Mouse (Mus musculus) stomach, postnatal 0 days (tissue): ENCODE measurements around the gene G430095P16Rik. TPM values are rescaled to one million over a fixed set of nuclear protein-coding genes. Genes with fewer than 3 reads are reported as not detected.
A peak's percentile ranks its signal among the peaks of the same experiment; 100 is the strongest.

ENCODE experiments used
- ATAC-seq: fragments of 200-750 bp; cut with Nextera tagmentation; 2 replicates; pipeline ENCODE4 v1.8.0; 2017; ENCODE audit not compliant: low FRiP score, low TSS enrichment
- DNase-seq: peaks from one replicate; pipeline ENCODE4 v3.0.0-alpha.2; 2016; ENCODE audit warnings: low spot score
- H3K27ac ChIP-seq: fragments of 300-500 bp; sonication (generic); replicated peaks from 2 replicates; pipeline ENCODE4 v1.5.1; 2014; ENCODE audit warnings: mild to moderate bottlenecking, control low read depth
- H3K27me3 ChIP-seq: fragments of 300-500 bp; sonication (generic); 2 replicates; pipeline ENCODE4 v1.6.1; 2014; ENCODE audit warnings: low read length; ENCODE audit not compliant: control insufficient read depth, insufficient read depth
- H3K36me3 ChIP-seq: fragments of 300-500 bp; sonication (generic); 2 replicates; pipeline ENCODE4 v1.6.1; 2014; ENCODE audit warnings: low read length, mixed read lengths; ENCODE audit not compliant: control insufficient read depth, insufficient read depth
- H3K4me1 ChIP-seq: fragments of 300-500 bp; sonication (generic); replicated peaks from 2 replicates; pipeline ENCODE4 v1.6.1; 2014; ENCODE audit warnings: antibody characterized with exemption; ENCODE audit not compliant: control insufficient read depth, insufficient read depth
- H3K4me2 ChIP-seq: fragments of 300-500 bp; sonication (generic); replicated peaks from 2 replicates; pipeline ENCODE4 v1.6.1; 2014; ENCODE audit warnings: low read depth, mild to moderate bottlenecking, control low read depth, moderate library complexity
- H3K4me3 ChIP-seq: fragments of 300-500 bp; sonication (generic); 2 replicates; pipeline ENCODE4 v1.5.1; 2014; ENCODE audit warnings: low read depth, low read length, control low read depth
- H3K9ac ChIP-seq: fragments of 300-500 bp; sonication (generic); 2 replicates; pipeline ENCODE4 v1.6.1; 2014; ENCODE audit warnings: mild to moderate bottlenecking, low read length, control low read depth, mixed read lengths
- H3K9me3 ChIP-seq: fragments of 300-500 bp; sonication (generic); 2 replicates; pipeline ENCODE4 v1.6.1; 2016; ENCODE audit warnings: low read length; ENCODE audit not compliant: control insufficient read depth
- CTCF ChIP-seq: IDR thresholded peaks from 2 replicates; pipeline ENCODE4 v1.5.1; 2016; ENCODE audit warnings: antibody characterized with exemption, low read depth, mild to moderate bottlenecking, moderate library complexity
- EP300 ChIP-seq: optimal IDR thresholded peaks from 2 replicates; pipeline ENCODE3; 2016; ENCODE audit warnings: antibody characterized with exemption
- WGBS: fragments of 180-500 bp; shearing (Covaris S2); extraction: QIAGEN DNeasy Blood & Tissue Kit; methylation state at CpG from one replicate; pipeline ENCODE4 v1.1.7; 2014; 5-methylcytosine and 5-hydroxymethylcytosine counted together
- polyA plus RNA-seq: library from polyadenylated mRNA; unstranded; fragments of >200 nt; fragmentation: Nextera tagmentation; extraction: Ambion mirVana; gene quantifications from 2 replicates; pipeline ENCODE4 v1.2.1, GENCODE M21; 2015

The G430095P16Rik gene
- polyA plus RNA-seq, 1 experiment from 2014 or later: 2.0 TPM

DNA sequence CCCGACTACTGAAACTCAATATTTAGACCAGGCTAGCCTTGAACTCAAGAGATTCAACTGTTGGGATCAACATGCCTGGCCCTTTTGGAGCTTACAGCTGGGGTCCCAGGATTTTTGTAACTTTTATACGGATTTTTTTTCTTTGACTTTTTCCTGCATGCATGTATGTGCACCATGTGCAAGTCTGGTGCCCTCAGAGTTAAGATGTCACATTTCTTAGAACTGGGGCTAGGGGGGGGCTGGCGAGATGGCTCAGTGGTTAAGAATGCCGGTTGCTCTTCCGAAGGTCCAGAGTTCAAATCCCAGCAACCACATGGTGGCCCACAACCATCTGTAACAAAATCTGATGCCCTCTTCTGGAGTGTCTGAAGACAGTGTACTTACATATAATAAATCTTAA lies 22.3 kb upstream of the G430095P16Rik start:
- no peak overlapping the region for H3K4me3 ChIP-seq
- DNase-seq (no peak), ATAC-seq (no peak)
- H3K4me2 ChIP-seq: no peak overlapping the region
- no peaks in the 10 kb centered on the region for H3K27me3 ChIP-seq
- no peaks in the 10 kb centered on the region for H3K9me3 ChIP-seq
- peaks cover 2% of the 10 kb centered on the region; the same call in 1 of the 2 replicates for H3K36me3 ChIP-seq
- no peak overlapping the region for H3K9ac ChIP-seq
- H3K27ac ChIP-seq: peak overlapping the region; percentile 70
- peaks cover 2% of the 10 kb centered on the region; the same call in 1 of the 2 replicates for H3K4me1 ChIP-seq
- TF ChIP-seq CTCF (no peak), EP300 (no peak)
- 72% methylated on average over 5 of the region's 5 CpGs for WGBS

DNA sequence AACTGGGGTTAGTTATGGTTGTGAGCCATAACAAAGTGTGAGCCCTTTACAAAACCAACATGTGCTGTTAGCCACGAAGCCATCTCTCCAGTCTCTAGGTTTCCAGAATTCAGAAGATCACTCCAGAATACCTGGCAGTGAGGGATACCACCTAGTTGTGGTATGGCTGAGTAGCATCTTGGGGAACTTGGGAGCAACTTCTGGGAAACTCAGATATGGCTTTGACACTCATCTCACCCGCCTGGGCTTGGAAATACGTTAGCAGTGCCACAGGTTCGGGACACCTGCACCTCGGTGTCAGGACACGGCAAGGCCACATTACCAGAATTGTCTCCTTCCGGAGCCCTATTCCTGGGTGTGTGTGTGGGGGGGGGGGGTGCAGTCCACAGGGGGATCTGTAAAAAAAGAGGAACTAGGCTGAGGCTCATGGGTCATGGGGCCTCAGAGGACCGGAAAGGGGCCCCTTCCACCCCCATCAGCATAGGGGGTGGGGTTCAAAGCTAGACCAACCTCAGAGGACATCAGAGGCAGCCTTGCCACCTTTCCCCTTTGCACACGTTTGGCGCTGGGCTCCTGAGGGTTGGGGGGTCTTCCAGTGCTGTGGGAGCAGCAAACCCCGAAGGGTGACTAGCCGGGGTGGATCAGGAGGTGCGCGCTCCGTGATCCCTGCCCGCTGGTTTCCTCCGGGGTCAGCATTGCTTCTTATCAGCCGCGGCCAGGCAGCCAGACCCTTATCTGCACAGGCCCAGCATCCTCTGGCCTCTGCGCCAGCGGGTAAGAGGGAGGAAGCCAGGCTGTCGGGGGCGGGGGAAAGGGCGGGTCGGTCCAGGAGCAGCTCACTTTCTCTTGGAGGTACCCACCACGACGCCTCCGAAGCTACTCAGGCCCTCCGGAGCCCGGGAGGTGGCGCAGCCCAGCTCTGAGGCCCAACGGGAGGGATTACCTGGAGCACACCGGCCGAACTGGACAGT lies 21.6 kb upstream of the G430095P16Rik start, which contains the start of gene Lyl1:
TSS of gene Lyl1 (plus strand) at position 517 of the 971 bp plus-strand sequence.
- DNase-seq: peak; percentile 78
- Histone ChIP-seq H3K27ac (peak within 1 kb of the TSS; percentile 70), H3K4me1 (peaks cover 2% of the 10 kb centered on the region; the same call in 1 of the 2 replicates), H3K4me3 (peak within 1 kb of the TSS; percentile 19), H3K9me3 (no peaks in the 10 kb centered on the region), H3K36me3 (peaks cover 2% of the 10 kb centered on the region; the same call in 1 of the 2 replicates), H3K4me2 (peak within 1 kb of the TSS; percentile 25), H3K27me3 (no peaks in the 10 kb centered on the region), H3K9ac (peak within 1 kb of the TSS; percentile 31)
- WGBS: 20% methylated on average over 31 of the region's 34 CpGs
- TF ChIP-seq CTCF: peak; percentile 50
- TF ChIP-seq EP300: no peak
- peak; percentile 25 for ATAC-seq

DNA sequence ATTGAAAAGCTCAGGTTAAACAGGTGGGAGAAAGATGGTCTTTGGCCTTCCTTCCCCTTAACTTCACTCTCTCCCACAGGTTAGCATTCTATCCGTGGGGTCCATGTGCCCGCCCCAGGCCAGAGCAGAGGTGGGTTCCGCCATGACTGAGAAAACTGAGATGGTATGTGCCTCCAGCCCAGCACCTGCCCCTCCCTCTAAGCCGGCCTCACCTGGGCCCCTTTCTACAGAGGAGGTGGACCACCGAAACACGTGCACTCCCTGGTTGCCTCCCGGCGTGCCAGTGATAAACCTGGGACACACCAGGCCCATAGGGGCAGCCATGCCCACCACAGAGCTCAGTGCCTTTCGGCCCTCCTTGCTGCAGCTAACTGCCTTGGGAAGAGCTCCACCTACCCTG lies 20.2 kb upstream of the G430095P16Rik start:
- Histone ChIP-seq H3K9me3 (no peaks in the 10 kb centered on the region), H3K4me1 (peaks cover 2% of the 10 kb centered on the region; the same call in 1 of the 2 replicates), H3K9ac (no peak overlapping the region), H3K4me3 (peak overlapping the region; percentile 19; the same call in 1 of the 2 replicates), H3K36me3 (peaks cover 2% of the 10 kb centered on the region; the same call in 1 of the 2 replicates), H3K27me3 (no peaks in the 10 kb centered on the region), H3K27ac (0 out of 2 replicates have a peak overlapping the region, but pooled peaks have one; percentile 63), H3K4me2 (peak overlapping the region; percentile 31)
- TF ChIP-seq EP300: no peak
- 0 out of 2 replicates have a peak, but pooled peaks have one; percentile 3 for TF ChIP-seq CTCF
- WGBS: 73% methylated on average over 9 of the region's 9 CpGs
- ATAC-seq: no peak
- no peak for DNase-seq

DNA sequence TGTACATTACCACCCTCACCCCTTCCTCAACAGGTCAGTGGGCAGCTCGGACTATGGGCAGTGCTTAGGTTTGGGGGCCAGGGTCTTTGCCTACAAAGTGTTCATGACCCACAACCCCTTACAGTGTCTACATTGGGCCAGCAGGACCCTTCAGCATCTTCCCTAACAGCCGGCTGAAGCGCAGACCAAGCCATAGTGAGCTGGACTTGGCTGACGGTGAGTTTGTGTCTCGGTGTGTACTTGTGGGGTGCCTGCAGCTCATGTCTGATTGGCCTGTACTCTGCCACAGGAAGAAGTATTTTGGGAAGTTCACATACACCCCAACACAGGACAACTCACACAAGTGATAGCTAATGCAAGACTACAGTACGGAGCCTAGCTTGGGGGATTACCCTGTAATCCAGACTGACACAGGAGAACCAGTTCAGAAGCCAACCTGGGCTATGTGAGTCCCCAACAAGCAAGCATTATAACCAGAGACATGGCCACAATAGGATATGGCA lies 19.8 kb upstream of the G430095P16Rik start:
- Histone ChIP-seq H3K4me2 (peak overlapping the region; percentile 31), H3K9me3 (no peaks in the 10 kb centered on the region), H3K27ac (no peak overlapping the region), H3K27me3 (no peaks in the 10 kb centered on the region), H3K36me3 (peaks cover 2% of the 10 kb centered on the region; the same call in 1 of the 2 replicates), H3K9ac (no peak overlapping the region), H3K4me1 (peaks cover 2% of the 10 kb centered on the region; the same call in 1 of the 2 replicates), H3K4me3 (no peak overlapping the region; the same call in 1 of the 2 replicates)
- DNase-seq (no peak), ATAC-seq (no peak)
- 86% methylated on average over 6 of the region's 6 CpGs for WGBS
- TF ChIP-seq CTCF (no peak; the same call in 1 of the 2 replicates), EP300 (no peak)

DNA sequence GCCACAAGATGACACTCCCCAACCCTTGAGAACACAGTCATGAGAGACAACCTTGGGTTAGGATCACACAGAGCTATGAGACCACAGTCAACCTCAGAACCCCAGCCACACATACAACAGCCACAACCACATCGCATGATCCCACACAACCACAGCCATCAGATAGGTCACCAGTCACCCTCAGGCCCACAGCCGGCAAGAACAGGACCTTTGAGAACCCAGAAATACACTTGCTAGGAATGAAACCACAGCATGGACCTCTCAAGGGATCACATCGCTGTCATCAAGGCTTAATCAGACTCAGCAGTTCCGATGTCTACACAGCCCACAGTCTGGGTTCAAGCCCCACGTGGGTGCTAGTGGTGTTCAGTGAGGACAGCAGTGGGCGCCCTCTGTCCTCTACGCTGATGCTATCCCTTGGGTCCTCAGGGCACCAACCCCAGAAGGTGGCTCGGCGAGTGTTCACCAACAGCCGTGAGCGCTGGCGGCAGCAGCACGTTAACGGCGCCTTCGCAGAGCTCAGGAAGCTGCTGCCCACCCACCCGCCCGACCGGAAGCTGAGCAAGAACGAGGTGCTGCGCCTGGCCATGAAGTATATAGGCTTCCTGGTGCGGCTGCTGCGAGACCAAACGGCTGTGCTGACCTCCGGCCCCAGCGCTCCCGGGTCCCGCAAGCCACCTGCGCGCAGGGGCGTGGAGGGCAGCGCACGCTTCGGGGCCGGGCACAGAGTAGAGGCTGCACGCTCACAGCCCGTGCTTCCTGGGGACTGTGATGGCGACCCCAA lies 19.1 kb upstream of the G430095P16Rik start:
- no peak for DNase-seq
- WGBS: 43% methylated on average over 38 of the region's 38 CpGs

More for the DNA sequence above, 19.1 kb upstream of the G430095P16Rik start:
- Histone ChIP-seq H3K9me3 (no peaks in the 10 kb centered on the region), H3K4me2 (peak overlapping the region; percentile 60), H3K4me1 (peaks cover 2% of the 10 kb centered on the region; the same call in 1 of the 2 replicates), H3K4me3 (no peak overlapping the region), H3K9ac (no peak overlapping the region), H3K27me3 (no peaks in the 10 kb centered on the region), H3K36me3 (peaks cover 2% of the 10 kb centered on the region; the same call in 1 of the 2 replicates), H3K27ac (0 out of 2 replicates have a peak overlapping the region, but pooled peaks have one; percentile 24)
- ATAC-seq: no peak
- TF ChIP-seq EP300 (no peak), CTCF (peak; percentile 17; the same call in 1 of the 2 replicates)
